Mouse (Mus musculus) hindbrain, embryonic 14.5 days (tissue): ENCODE measurements around the gene Dctn1. TPM values are rescaled to one million over a fixed set of nuclear protein-coding genes. Genes with fewer than 3 reads are reported as not detected.
A peak's percentile ranks its signal among the peaks of the same experiment; 100 is the strongest.

Experiments used
- ATAC-seq: fragments of 200-750 bp; cut with Nextera tagmentation; 2 replicates; pipeline ENCODE4 v1.8.0; 2017; ENCODE audit warnings: moderate number of reproducible peaks, mild to moderate bottlenecking, moderate TSS enrichment, moderate library complexity; ENCODE audit not compliant: low FRiP score
- DNase-seq: peaks from one replicate; pipeline ENCODE4 v3.0.0-alpha.2; 2015; ENCODE audit warnings: low spot score
- H3K27ac ChIP-seq: fragments of 300-500 bp; sonication (generic); 2 replicates; pipeline ENCODE4 v1.5.1; 2014; ENCODE audit warnings: mild to moderate bottlenecking, moderate library complexity
- H3K27me3 ChIP-seq: fragments of 300-500 bp; sonication (generic); 2 replicates; pipeline ENCODE4 v1.6.1; 2014; ENCODE audit warnings: mild to moderate bottlenecking, low read length, mixed read lengths; ENCODE audit not compliant: control insufficient read depth, insufficient read depth
- H3K36me3 ChIP-seq: fragments of 300-500 bp; sonication (generic); replicated peaks from 2 replicates; pipeline ENCODE4 v1.6.1; 2014; ENCODE audit not compliant: control insufficient read depth, insufficient read depth
- H3K4me1 ChIP-seq: fragments of 300-500 bp; sonication (generic); replicated peaks from 2 replicates; pipeline ENCODE4 v1.6.1; 2014; ENCODE audit warnings: antibody characterized with exemption, low read length, mixed read lengths; ENCODE audit not compliant: control insufficient read depth, insufficient read depth
- H3K4me2 ChIP-seq: fragments of 300-500 bp; sonication (generic); replicated peaks from 2 replicates; pipeline ENCODE4 v1.6.1; 2014; ENCODE audit warnings: mild to moderate bottlenecking, moderate library complexity
- H3K4me3 ChIP-seq: fragments of 300-500 bp; sonication (generic); replicated peaks from 2 replicates; pipeline ENCODE4 v1.5.1; 2014; ENCODE audit warnings: mild to moderate bottlenecking, low read length
- H3K9ac ChIP-seq: fragments of 300-500 bp; sonication (generic); 2 replicates; pipeline ENCODE4 v1.6.1; 2014
- H3K9me3 ChIP-seq: fragments of 300-500 bp; sonication (generic); 2 replicates; pipeline ENCODE4 v1.6.1; 2016; ENCODE audit warnings: low read length; ENCODE audit not compliant: control insufficient read depth
- WGBS: fragments of 180-500 bp; shearing (Covaris S2); extraction: QIAGEN DNeasy Blood & Tissue Kit; methylation state at CpG from one replicate; pipeline ENCODE4 v1.1.7; 2014; 5-methylcytosine and 5-hydroxymethylcytosine counted together
- polyA plus RNA-seq: library from polyadenylated mRNA; unstranded; fragments of >200 nt; fragmentation: Nextera tagmentation; extraction: Ambion mirVana; gene quantifications from 2 replicates; pipeline ENCODE4 v1.2.1, GENCODE M21; 2014

Dctn1 gene
- polyA plus RNA-seq, 1 experiment from 2014 or later: 147 TPM

DNA sequence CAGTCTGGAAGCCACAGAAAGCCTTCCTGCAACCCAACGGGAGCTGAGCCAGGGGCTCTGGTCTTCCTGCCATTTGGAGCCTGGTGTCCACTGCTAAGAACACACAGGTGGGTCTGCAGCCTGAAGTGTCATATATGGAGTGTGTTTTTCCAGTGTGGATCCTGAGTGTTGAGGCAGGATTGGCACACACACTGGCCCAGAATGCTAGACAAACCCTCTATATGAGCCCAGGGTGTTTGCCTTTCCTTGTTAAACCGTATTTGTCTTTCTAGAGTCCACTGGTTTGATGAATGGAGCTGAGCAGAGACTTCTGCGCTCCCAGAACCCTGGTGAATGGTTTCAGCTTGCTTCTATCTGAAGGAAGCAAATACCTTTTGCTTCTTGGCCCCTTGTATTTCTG, 54.1 kb downstream of the Dctn1 start, which contains the start of gene Slc4a5:
Slc4a5 (plus strand) TSS at position 15 of the 400 bp plus-strand sequence.
- DNase-seq: no peak
- no peak within 1 kb of the TSS for H3K4me2 ChIP-seq
- H3K9me3 ChIP-seq: no peaks in the 10 kb centered on the region
- no peak within 1 kb of the TSS for H3K4me3 ChIP-seq
- WGBS: 78% methylated on average over 3 of the region's 3 CpGs
- H3K9ac ChIP-seq: no peak within 1 kb of the TSS
- H3K27ac ChIP-seq: no peak within 1 kb of the TSS
- no peaks in the 10 kb centered on the region for H3K36me3 ChIP-seq
- no peaks in the 10 kb centered on the region for H3K27me3 ChIP-seq
- no peak for ATAC-seq
- no peaks in the 10 kb centered on the region for H3K4me1 ChIP-seq

DNA sequence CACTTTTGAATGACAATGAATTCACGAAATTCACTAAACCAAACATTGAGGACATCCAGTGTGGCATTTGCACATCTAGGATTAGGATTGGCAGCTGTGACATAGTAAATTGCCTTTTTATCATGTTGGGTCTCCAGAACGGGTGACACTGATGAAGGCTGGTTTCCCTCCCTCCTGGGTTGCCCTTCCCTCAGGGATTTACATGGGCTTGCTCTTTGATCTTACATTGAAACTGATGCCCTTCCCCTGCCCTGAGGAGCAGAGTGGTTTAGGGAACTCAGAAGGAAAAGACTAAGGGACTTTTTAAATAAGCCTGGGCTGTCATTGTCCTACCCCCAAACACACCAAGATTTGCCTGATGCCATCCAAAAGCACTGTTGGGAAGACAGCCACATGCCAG, 65.8 kb downstream of the Dctn1 start:
- no peak overlapping the region for H3K27ac ChIP-seq
- H3K9ac ChIP-seq: no peak overlapping the region
- DNase-seq (no peak), ATAC-seq (no peak)
- no peak overlapping the region for H3K4me3 ChIP-seq
- H3K27me3 ChIP-seq: peaks cover 6% of the 10 kb centered on the region; the same call in 1 of the 2 replicates
- H3K4me1 ChIP-seq: peaks cover 7% of the 10 kb centered on the region; the same call in 1 of the 2 replicates
- no peaks in the 10 kb centered on the region for H3K9me3 ChIP-seq
- H3K36me3 ChIP-seq: no peaks in the 10 kb centered on the region
- H3K4me2 ChIP-seq: no peak overlapping the region
- WGBS: 39% methylated on average over 2 of the region's 2 CpGs

DNA sequence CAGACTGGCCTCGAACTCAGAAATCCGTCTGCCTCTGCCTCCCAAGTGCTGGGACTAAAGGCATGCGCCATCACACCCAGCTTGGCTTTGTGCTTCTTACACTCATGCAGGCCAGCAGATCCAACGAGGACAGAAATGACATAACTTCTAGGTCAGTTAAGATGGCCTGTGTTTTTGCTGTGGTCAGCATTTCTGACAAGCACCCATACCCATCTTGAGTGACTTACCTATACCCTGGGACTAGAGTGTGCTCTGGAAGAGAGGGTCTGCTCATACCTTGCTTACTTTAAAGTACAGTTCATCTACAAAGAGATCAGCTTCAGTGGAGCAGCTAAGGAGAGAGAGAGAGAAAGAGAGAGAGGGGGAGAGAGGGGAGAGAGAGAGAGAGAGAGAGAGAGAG, 67.6 kb downstream of the Dctn1 start:
- 79% methylated on average over 4 of the region's 4 CpGs for WGBS
- ATAC-seq (no peak), DNase-seq (no peak)
- no peaks in the 10 kb centered on the region for H3K36me3 ChIP-seq
- H3K4me3 ChIP-seq: no peak overlapping the region
- H3K27me3 ChIP-seq: peaks cover 6% of the 10 kb centered on the region; the same call in 1 of the 2 replicates
- no peaks in the 10 kb centered on the region for H3K9me3 ChIP-seq
- no peak overlapping the region for H3K9ac ChIP-seq
- no peak overlapping the region for H3K4me2 ChIP-seq
- H3K27ac ChIP-seq: no peak overlapping the region
- peaks cover 12% of the 10 kb centered on the region; the same call in 1 of the 2 replicates for H3K4me1 ChIP-seq

DNA sequence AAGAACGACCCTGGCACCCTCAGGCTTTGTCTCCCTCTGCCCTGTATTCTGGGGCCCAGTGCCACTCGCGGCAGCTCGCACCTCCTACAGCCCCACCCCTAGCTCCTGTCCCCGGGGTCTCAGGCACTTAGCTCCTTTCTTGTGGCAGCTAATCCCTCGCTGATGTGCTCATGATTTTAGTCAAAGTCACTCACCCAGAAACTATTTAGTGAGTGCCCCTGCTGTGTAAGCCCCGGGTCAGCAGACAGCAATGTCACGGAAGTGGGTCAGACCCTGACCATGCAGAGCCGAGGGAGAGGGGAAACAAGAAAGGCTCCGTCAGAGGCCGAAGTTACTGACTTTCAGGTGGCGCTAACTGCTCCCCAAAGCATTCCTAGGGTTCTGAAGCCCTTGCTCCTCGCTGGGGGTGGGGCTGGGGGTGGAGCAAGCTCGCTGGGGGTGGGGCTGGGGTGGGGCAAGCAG, 68.6 kb downstream of the Dctn1 start:
- no peak overlapping the region for H3K27ac ChIP-seq
- DNase-seq: no peak
- no peak for ATAC-seq
- H3K4me3 ChIP-seq: no peak overlapping the region
- H3K4me2 ChIP-seq: peak overlapping the region; percentile 33
- peaks cover 6% of the 10 kb centered on the region; the same call in 1 of the 2 replicates for H3K27me3 ChIP-seq
- H3K36me3 ChIP-seq: no peaks in the 10 kb centered on the region
- H3K4me1 ChIP-seq: peaks cover 12% of the 10 kb centered on the region; the same call in 1 of the 2 replicates
- no peaks in the 10 kb centered on the region for H3K9me3 ChIP-seq
- peak overlapping the region; percentile 16; the same call in 1 of the 2 replicates for H3K9ac ChIP-seq
- 1% methylated on average over 14 of the region's 14 CpGs for WGBS

DNA sequence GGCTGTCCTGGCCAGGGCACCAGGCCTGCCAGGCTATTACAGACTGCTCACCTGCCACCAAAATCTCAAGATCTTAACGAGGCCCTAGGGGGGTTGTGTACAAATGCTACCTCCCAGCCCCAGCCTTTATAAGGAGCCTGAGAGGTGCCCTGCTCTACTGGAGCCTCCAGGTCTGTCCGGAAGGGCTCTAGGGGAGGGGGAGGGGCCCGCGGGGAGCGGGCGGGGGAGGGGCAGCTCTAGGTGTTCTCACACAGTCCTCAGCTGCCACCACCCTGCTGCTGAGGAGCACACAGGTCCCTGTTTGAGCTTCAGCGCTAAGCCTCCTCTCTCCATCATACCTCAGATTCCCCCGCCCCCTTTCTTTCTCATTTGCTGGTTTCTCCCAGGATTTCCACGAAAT, 71.4 kb downstream of the Dctn1 start:
- Histone ChIP-seq H3K4me3 (no peak overlapping the region; the same call in 1 of the 2 replicates), H3K27me3 (peaks cover 6% of the 10 kb centered on the region; the same call in 1 of the 2 replicates), H3K9ac (no peak overlapping the region), H3K4me1 (peaks cover 12% of the 10 kb centered on the region; the same call in 1 of the 2 replicates), H3K9me3 (no peaks in the 10 kb centered on the region), H3K36me3 (no peaks in the 10 kb centered on the region), H3K27ac (no peak overlapping the region), H3K4me2 (peak overlapping the region; percentile 32)
- 4% methylated on average over 9 of the region's 9 CpGs for WGBS
- ATAC-seq (no peak), DNase-seq (no peak)

DNA sequence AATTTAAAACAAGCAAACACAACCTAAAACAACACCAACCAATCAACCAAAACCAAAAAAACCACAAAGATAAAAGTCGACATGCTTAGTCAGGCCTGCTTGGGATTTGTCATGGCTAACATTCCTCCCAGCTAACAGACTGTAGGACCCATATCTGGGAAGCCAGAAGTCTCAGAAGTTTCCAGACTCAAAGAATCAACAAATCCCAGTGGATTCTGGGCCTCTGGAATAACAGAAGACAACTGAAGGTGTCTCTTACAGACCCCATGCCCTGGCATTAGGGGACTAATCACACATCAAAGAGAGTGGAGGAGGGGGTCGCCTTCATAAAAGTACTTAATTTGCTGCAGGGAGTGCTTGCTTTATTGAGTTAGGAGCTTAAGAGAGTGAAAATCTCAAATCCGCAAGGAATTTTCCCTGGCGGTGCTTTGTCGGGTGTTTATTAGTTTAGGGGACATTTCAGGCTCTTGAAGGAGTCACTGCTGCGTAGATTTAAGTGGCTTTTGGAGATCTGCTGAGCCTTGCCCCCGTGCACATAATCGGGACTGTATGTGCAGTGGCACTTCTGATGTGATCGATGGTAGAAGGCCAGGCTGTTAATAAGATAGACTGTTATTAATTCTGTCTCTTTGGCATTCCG, 78.8 kb downstream of the Dctn1 start:
- ATAC-seq (no peak), DNase-seq (no peak)
- WGBS: 69% methylated on average over 10 of the region's 10 CpGs
- no peaks in the 10 kb centered on the region for H3K36me3 ChIP-seq
- H3K9me3 ChIP-seq: no peaks in the 10 kb centered on the region
- no peak overlapping the region for H3K4me3 ChIP-seq
- H3K27me3 ChIP-seq: no peaks in the 10 kb centered on the region
- no peak overlapping the region for H3K9ac ChIP-seq
- no peaks in the 10 kb centered on the region for H3K4me1 ChIP-seq
- no peak overlapping the region for H3K27ac ChIP-seq
- no peak overlapping the region for H3K4me2 ChIP-seq

DNA sequence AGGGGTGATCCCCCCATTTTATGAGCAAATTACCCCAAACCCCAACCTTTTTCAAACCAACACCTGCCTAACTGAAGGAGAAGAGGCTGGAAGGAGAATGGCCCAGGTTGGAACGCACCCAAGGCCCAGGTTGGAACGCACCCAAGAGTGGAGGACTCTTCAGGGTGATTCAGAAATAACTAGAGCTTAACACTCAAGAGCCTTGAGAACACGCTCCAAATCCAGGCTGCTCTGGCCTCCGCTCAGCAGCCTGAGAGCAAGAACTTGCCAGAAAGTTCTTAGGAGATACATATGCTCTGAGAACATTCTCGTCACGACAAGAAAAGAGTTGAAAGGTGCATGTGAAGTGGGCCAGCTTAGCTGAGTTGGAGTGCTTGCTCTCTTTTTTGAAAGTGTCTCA, 79.4 kb downstream of the Dctn1 start:
- Histone ChIP-seq H3K9ac (no peak overlapping the region), H3K9me3 (no peaks in the 10 kb centered on the region), H3K4me3 (no peak overlapping the region), H3K4me2 (no peak overlapping the region), H3K27ac (no peak overlapping the region), H3K27me3 (no peaks in the 10 kb centered on the region), H3K36me3 (no peaks in the 10 kb centered on the region), H3K4me1 (no peaks in the 10 kb centered on the region)
- DNase-seq (no peak), ATAC-seq (no peak)
- 81% methylated on average over 6 of the region's 6 CpGs for WGBS

DNA sequence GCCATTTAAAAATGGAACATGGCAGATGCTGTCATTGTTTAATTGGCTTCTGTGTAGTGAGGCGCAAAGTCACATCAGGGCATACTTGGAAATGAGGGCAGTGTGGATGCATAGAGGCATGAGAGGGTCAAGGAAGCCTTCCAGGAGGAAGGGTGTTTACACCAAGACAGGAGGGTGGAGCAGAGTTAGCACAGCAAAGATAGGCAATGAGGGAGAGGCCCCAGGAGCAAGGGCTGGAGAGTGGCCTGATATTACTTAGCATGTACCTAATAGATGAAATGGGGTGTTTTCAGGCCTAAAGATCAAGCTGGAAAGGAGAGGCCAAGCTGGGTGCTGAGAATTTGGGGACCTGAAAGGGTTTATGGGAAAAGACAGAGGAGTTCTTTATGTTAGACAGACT, 80.3 kb downstream of the Dctn1 start:
- no peak for ATAC-seq
- no peak overlapping the region for H3K27ac ChIP-seq
- 100% methylated on average over 1 of the region's 1 CpGs for WGBS
- H3K4me1 ChIP-seq: no peaks in the 10 kb centered on the region
- no peak for DNase-seq
- no peak overlapping the region for H3K9ac ChIP-seq
- H3K4me3 ChIP-seq: no peak overlapping the region
- no peaks in the 10 kb centered on the region for H3K9me3 ChIP-seq
- H3K36me3 ChIP-seq: no peaks in the 10 kb centered on the region
- H3K27me3 ChIP-seq: no peaks in the 10 kb centered on the region
- no peak overlapping the region for H3K4me2 ChIP-seq

DNA sequence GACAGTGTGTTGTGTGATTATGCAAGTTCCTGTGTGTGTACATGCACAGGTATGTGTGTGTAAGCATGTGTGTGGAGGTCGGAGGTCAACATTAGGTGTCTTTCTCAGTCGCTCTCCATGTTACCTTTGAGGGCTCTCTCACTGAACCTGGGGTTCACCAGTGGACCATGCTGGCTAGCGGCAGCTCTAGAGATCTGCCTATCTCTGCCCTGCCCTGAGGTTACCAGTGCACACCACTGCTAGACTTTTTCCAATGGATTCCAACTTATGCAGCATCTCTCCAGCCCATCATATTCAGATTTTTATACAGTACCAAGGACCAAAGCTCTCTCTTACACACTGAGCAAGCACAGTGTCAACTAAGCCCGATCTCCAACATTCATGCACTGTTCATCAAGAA, 81.0 kb downstream of the Dctn1 start:
- ATAC-seq: no peak
- H3K36me3 ChIP-seq: no peaks in the 10 kb centered on the region
- DNase-seq: no peak
- H3K9ac ChIP-seq: no peak overlapping the region
- H3K9me3 ChIP-seq: no peaks in the 10 kb centered on the region
- WGBS: 90% methylated on average over 4 of the region's 4 CpGs
- no peaks in the 10 kb centered on the region for H3K4me1 ChIP-seq
- H3K27me3 ChIP-seq: no peaks in the 10 kb centered on the region
- no peak overlapping the region for H3K27ac ChIP-seq
- H3K4me3 ChIP-seq: no peak overlapping the region
- no peak overlapping the region for H3K4me2 ChIP-seq
